Mouse (Mus musculus) kidney, postnatal 4 days (tissue): Measurements from ENCODE around the gene Mpp2.

ENCODE experiments used
- DNase-seq, 2 experiments: peaks; one replicate each; pipeline ENCODE4 v3.0.0; 2021; ENCODE audit warnings: mixed read lengths in 2 of 2

Mpp2 gene

DNA sequence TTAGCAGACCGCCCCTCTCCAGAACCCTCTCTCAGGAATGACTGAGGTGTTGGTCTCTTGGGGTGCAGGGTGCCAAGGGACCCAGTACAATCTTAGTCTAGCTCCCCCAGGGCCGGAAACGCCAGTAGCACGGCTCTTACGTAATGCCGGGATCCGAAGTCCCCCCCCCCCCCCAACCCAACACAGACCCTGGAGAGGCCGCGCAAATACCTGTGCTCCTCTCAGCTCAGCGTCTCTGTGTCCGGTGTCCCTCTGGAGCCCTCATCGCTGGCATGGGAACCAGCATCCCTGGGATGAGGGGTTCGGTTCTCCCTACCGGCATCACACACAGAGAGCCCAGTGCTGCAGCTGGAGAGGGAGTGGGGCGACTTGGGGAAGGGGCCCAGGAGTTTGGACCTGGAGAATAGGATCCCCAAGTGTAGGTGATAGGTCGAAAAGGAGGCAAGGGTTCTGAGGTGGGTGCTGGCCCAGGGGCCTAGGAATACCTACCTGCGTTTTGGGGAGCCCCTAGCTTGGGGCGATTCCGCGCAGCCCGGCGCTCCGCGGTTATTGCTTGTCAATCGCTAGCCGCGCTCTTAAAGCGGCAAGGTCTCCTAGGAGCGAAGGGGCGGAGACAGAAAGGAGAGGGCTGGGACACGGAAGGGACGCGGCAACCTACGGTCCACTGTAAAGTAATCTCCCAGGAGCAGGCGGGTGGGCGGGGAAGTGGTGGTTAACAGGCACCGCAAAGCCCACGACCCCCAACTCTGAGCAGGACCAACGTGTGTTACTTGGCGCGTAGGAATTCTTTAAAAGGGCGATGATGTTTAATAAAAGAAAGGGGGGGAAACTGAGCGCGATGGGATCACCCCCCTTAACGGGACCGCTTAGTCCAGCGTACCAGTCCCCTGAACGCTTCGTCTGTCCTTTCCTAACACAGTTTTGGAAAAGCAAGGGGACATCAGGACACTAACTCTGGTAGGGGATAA is at the start of gene Mpp2:
Mpp2 (minus strand) TSS at position 585 of the 968 bp plus-strand sequence.
- peak; percentile 78 to 84 for DNase-seq

DNA sequence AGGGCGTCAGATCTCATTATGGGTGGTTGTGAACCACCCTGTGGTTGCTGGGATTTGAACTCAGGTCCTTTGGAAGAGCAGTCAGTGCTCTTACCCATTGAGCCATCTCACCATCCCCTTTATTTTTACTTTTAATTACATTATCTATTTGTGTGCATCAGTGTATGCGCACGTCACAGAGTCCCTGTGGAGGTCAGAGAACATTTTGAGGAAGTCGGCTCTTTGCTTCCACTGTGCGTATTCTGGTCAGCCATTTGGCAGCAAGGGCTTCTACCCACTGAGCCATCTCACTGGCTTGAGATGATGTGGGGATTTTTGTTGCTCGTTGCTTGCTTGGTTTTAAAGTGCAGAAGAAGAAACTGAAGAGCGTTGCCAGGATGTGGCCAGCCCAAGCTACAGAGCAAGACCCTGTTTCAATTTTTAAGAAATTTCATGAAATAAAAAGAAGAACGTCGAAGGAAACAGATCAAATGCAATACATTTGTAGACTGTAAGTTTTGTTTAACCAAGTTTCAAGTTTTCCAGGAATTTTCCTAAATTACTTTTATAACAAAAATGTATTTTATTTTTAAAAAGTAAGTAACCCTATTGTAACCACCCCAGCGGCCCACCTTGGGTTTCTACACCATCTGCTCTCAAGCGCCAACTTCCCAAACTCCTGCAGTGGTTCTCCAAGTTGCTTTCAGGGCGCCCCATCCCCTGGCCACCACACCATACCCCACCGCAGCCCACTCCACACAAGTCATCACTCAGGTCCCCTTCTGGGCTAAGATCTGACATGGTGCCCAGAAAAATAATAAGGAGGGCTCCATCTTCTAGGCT is 49.5 kb upstream of the Mpp2 start:
- DNase-seq, result no peak

DNA sequence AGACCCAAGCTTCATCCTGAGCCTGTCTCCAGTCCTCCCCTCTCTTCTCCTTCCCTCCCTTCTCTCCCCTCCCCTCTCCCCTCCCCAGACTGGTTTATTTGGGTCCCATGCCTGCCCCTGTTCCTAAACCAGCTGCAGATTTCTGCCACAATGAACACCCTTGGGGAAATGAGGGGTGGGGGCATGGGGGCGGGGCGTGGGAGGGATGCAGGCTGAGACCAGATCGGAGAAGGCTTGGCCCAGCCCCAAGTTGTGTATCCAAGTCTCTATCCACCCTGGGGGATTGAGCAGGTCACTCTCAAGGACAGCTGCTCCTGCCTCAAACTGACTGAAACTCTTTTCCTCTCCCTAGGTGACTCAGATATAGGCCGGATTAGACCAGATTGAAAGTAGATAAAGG is 46.2 kb upstream of the Mpp2 start:
- no peak for DNase-seq

DNA sequence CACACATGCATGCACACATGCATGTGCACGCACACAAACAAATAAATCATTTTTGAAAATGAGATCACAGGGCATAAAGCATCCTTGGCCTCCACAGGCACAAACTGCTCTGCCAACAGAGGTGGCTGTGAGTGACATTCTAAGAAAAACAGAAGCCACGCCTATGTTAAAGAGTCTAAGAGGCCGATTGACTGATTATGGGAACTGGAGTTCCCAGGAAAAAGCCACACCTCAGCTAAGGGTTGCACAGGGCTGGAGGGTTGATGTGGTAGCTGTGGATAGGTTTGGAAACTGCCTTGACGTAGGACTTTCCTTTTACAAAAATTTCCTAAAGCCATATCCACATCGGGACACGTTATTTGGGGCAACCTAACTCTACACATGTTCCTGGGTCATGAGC is 29.1 kb upstream of the Mpp2 start:
- no peak for DNase-seq

DNA sequence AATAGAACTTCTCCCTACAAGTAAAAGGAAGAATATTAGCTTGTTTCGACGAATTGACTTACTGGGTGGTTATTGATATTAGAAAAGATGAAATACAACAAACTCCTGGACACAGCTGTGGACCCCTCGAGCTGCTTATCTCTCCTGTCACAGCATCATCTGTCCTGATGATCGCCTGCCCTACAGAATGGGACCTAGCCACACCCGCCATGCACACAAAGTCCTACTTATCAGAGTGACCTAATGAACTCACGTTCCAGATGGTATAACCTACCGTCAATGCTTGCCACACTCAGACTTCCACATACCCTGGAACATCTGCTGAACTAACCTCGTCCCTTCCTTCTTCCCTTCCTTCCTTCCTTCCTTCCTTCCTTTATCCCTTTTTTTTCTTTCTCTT is 27.9 kb upstream of the Mpp2 start:
- no peak for DNase-seq

DNA sequence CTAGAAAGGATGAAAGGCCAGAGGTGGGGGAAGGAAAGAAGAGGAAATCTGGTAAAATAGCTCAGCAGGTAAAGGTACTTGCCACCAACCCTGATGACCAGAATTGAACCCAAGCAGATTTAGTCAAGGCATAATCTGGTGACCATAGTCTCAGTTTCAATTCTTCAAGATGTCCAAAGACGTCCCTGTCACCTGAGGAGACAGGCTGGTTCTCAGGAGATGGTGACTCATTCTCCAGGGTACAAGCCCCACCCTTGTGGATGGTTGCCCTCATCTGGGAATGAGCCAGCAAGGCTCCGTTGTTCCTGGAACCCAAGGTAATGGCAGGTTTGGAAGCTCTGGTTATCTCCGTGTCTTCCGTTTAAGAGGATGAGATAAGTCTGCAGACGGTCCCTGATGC is 23.3 kb upstream of the Mpp2 start:
- no peak for DNase-seq

DNA sequence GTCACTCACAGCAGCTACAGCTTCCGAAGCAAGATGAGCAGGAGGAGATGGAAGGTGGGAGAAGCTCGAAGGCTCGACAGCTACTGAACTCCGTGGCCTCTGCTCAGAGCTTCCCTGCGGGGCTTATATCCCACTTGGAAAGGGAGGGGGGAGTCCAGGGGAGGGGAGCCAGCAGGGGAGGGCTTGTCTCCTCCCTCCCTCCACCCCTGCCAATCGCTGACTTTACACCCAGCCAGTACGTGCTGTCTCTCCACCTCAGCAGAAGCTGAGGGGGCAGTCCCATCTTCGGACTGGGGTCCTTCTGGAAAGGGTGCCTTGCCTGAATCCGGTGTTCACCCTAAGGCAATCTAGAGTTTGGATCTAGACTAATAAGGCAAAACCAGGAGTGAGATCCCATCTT is 19.4 kb upstream of the Mpp2 start, which contains the start of gene Pyy:
Pyy (minus strand) TSS at position 101 of the 400 bp plus-strand sequence.
- no peak for DNase-seq

DNA sequence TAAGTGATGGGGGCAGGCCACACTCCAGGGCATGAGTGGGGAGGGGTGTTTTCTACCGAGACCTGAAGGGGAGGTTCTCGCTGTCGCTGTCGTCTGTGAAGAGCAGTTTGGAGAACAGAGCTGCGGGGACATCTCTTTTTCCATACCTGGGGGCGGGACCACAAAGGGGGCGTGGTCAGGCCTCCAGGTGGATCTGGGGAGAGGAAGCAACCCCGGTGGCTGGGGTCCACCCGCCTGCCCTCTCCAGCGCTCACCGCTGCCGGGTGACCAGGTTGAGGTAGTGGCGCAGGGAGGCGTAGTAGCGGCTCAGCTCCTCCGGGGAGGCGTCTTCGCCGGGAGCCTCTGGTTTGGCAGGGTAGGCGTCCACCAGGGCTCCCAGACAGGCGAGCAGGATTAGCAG is 18.6 kb upstream of the Mpp2 start:
- peak; percentile 38 to 41 for DNase-seq

DNA sequence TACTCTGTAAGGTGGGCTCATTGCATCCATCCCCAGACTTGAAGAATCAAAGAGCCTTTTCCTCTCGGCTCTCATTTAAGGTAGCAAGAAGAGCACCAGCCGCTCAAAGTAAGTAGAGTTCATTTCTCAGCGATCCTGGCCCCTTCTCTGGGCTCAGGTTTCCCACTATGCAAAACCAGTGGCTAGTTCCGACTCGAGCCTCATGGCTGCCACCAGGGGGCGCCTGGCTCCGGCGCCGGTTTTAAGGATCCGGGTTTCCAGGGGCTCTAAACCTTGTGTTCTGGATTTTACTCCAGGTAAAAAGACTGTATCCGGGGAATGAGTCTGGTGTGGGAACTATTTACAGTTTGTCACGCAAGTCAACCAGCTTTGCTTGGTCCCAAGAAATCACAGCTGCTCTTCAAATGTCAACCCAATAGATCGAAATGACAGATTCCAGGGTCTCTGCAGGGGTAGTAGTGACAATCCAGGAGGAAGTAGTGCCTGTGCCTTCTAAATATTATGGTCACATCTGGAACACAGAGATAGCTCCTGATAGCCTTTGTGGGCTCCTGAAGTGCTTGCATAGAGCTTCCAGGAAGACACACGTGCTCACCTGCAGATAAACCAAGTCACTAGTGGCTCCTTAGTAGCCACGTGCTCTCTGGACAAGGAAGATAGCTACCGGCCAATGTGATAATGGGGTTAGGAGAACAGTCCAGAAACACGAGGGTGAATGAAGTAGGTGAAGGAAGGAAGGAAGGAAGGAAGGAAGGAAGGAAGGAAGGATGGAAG is 14.4 kb upstream of the Mpp2 start:
- DNase-seq, result peak; percentile 84 to 87

DNA sequence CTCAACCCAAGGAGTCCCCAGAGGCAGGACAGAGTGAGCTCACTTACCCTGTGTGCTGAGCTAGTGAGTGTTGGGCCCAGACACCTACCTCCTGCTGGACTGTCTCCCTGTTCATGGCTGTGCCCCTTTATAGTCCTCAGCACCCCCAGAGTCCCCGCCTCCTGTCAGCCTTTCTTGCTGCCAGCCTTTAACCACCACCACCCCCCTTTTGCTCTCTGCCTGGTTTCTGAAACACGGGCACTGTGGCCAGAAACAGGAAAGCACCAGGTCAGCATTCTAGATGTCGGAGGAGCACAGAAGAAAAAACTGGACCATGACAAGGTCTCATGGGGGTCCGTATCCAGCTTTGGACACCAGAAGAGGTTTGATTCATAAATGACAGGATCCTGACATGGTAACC is 12.9 kb upstream of the Mpp2 start, which contains the start of gene Ppy:
Ppy (minus strand) TSS at position 101 of the 400 bp plus-strand sequence.
- DNase-seq, result no peak

DNA sequence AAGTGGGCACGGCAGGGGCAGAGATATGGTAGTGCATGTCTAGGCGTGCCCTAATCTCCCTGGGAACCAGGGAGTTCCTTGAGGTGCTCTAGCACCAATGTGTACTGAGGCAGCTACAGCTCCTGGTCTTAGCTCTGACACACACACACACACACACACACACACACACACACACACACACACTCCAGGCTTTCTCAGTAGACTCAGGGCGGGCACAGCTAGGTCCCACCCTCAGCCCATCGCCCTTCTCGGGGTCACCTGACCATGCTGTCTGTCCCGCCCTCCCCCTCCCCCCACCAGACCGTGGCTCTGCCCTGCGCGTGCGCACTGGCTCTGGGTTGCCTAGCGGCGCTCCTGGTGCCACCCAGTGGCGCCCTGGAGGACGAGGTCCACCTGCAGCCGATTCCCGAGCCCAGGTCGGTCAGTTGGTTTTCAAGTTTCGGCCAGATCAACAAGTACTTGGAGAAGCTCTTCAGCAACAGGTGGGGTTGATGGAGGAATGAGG is 8.6 kb upstream of the Mpp2 start:
- peak; percentile 82 to 91 for DNase-seq

DNA sequence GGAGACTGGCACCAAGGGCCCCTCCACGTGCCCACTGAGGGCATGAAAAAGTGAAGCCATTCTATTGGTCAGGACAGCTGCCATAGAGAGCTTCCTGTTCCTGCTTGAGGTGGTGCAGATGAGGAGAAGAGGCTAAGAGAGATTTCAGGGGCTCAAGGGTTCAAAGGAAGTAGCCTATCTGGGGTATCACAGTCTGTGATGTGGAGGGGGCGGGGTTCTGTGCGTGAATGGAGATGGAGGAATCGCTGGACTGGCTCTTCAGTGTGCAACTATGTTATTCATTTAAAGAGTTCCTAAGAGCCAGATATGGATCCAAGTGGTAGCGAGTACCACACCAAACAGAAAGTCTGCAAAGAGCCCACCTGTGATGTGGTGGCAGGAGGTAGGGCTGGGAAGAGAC is 8.1 kb upstream of the Mpp2 start:
- DNase-seq, result no peak

DNA sequence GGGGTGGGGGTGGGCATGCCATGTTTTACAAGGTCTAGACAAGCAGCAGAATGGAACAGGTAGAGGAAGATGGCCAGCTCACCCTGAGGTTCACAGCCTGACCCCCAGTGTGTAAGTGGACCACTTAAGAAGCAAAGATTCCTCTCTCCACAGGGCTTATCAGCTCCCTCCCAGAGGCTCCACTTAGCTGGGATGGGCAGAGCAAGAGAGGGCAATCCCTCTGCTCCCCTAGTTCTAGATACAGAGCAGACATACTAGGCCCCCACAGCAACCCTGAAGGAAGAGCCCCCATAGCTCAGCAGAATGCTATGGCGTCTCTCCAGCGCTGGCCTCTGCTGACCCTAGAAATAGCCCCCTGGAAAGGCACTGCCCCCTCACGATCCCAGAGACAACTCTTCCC is 7.4 kb upstream of the Mpp2 start:
- DNase-seq, result no peak

DNA sequence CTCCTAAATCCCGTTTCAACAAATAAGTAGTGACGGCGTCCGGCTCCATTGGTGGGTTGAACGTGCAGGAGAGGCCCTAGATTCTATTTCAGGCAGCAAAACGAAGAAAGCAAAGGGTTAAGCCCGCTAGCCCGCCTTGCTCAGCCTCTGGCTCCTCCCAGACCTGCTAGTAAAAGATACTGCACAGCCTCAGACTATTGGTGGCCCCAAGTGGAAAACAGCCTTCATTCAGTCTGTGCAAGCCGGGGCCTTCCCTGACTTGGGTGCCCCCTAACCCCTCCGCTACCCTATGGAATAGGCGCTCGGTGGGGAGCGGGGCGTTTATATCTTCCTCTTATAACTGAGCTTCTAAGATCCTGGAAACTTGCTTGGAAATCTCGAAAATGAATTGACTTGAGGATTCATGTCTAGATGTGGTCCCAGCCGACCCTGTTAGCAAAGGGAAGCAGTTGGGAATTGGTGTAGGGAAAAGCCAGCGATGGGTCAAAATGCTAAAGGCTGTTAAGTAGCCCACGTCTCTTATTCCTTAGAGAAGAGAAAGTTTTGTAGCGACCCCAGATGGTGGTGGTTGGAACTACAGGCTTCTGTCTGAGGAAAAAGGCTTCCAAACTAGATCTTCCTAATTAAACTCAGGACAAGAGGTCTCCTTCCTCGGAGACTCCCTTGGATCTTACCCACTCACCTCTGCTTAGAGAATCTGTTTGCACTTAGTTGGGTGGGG is 933 bp upstream of the Mpp2 start:
- peak; percentile 79 to 83 for DNase-seq

DNA sequence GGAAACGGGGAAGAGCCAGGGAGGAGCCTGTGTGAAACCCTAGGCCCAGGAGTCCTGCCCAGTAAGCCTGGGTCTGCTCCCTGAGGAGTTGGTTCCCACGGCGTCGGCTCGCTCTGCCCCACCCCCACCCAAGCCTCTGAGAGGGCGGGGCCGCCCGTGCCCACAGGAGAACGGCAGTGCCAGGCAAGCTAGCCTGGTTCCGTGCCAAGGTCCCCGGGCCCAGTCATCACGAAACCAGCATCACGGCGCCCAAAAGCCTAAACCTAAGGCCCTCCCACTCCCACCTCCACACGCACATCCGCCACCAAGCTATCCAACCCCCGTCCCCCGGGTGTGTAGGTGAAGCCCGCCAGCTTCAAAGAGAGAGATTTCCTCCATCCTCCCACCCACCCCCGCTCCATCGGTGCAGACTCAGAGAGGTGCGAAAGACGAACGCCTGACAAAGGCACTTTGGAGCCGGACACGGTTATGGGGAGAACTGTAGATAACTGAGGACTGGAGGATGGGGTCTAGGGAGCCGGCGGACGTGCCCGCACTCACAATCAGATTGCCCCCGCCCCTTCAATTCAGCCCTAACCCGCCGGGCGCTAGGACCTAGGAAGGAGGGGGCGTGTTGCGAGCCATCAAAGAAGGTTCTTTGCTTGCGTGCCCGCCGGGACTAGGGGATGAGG is 1.1 kb downstream of the Mpp2 start:
- DNase-seq, result peak; percentile 81 to 87

DNA sequence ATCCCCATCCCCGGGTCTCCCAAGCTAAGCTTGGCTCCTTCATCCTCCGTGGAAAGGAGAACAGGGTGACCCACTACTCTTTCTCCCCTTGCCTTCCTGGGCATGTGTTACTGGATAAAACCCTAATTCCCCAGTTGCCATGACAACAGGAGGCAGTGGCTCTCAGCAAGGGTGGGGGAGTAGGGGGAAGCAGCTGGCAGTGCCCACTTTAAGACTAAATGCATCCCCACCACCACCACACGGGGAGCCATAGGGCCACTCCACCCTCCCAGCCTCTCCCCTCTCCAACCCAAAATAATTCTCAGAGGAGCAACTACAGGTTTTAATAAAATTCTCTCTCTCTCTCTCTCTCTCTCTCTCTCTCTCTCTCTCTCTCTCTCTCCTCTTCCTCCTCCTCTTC is 2.0 kb downstream of the Mpp2 start:
- DNase-seq, result peak; percentile 38 to 60

DNA sequence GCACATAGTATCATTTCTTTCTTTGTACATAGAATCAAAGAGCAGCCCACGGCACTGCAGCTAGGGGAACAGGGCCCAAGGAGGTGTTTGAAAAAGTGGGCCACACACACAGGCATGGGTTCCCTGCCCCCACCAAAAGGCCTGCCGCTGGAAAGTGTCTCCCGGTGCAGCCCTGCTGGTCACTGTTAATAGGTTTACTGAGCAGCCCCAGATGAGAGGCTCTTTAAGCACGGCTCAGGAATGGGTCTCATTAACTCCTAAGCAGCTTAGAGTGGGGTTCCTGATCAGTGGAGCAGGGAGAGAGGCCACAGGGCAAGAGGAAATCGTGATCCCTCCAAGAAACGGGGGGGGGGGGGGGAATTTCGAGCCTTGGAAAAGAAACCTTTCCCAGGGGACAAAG is 4.2 kb downstream of the Mpp2 start:
- DNase-seq, result peak; percentile 53 to 67

DNA sequence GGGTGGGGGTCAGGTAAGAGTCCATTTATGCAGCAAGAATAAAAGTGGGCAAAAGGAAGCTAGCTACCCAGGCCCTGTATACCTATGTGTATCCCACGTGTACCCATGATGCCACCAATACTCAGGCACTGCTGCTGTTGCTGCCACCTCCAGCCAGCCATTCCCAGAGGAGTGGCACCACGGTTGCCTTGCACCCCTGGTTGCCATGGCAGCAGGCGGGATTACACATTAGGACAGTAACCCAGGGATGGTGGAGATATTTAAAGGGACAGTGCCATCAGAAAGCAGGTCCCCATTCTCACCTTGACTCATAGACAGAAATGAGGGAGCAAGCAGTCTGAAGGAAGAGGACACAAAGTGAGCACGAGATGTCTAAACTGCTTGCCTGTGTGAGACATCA is 5.1 kb downstream of the Mpp2 start:
- no peak for DNase-seq

DNA sequence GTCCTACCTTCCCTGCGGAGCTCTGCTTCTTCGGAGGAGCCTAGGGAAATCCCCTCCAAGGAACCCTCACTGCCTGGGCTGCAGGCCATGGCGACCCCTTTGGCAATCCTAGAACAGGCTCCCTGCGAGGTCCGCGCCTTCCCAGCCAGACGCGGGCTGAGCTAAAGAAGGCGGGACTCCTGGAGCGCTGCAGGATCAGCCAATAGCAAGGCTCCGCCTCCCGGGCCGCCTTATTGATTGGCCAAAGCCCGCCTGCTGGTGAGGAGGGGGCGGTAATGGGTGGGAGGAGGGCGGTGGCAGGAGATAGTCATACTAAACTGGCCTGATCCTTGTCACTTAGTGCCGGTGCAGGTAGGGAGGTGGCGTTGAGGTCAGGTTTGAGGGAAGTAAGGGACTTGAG is 6.0 kb downstream of the Mpp2 start:
- peak; percentile 87 to 91 for DNase-seq

DNA sequence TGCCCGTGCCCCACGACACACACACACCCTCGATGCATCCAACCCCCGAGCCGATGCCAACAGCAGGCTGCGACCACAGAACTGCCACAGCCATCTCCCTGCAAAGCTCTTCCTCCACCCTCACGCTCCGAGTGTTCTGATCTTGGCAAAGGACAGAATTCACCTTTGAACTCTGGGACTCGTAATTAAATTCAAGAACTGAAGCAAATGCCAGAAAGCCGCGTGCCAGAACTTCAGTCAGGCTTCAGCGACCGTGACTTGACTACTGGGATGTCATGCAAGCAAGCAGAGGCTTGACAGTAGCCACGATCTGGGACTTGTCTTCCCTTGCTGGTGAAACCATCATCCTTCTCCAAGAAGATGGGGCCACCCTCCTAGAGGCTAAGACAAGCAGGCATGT is 14.6 kb downstream of the Mpp2 start:
- DNase-seq, result no peak

DNA sequence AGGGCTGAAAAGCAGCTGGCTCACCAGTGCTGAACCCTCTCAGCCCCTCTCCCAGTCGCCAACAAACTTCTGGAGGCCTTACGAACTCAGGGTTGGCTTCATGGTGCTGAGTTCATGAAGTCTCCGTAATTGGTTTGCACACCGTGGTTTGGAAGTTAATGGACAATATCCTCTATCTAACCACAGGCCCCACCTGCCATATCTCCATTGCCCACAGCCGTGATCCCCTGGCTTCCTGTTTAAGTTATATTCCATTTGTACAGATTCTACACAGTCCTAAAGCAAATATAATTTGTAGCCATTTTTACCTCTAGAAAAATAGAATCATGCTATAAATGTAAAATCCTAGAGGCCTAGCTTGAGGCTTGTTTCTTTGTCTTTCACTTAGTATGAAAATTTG is 15.6 kb downstream of the Mpp2 start:
- DNase-seq, result no peak
